Mouse (Mus musculus) MN1 (cell line): Measurements from ENCODE around the gene Ldb1.

ENCODE experiments used
- DNase-seq: peaks from one replicate; pipeline ENCODE4 v3.0.0-alpha.2; 2016; ENCODE audit warnings: low spot score

The Ldb1 gene

DNA sequence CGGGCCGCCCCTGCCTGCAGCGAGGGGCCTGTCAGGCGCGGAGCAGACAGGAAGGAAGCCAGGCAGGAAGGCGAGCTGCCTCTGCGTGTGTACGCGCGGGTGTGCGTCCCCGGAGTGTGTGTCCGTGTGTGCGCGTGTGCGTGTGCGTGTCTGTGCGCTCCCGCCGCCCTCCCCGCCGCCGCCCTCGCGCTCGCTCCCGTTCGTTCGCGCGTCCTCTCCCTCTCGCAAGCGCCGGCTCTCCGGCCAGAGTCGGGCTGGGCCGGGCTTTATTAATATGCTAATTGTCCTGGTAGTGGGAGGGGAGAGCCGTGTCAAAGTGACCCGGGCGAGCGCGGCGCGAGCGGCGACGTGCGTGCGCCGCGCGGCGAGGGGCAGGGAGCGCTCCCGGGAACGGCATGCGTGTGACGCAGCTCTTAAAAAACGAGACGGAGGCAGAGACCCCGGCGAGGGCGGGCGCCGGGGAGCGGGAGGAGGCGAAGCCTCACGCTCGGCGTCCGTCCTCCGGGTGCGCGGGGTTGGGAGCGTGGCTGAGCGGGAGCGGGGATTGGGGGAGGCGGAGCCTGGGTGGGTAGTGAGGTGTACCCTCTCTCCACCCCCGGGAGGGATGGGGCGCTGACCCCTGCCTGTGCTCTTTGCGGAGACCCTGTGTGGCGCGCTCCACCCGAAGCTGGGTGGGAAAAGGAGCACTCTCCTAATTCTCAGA, at the start of gene Ldb1:
TSS of gene Ldb1 (minus strand) at position 222 of the 703 bp plus-strand sequence.
- DNase-seq: peak; percentile 88

GRCm38 (mm10) chr19:46094144-46094543, 49.1 kb upstream of the Ldb1 start:
- no peak for DNase-seq

DNA sequence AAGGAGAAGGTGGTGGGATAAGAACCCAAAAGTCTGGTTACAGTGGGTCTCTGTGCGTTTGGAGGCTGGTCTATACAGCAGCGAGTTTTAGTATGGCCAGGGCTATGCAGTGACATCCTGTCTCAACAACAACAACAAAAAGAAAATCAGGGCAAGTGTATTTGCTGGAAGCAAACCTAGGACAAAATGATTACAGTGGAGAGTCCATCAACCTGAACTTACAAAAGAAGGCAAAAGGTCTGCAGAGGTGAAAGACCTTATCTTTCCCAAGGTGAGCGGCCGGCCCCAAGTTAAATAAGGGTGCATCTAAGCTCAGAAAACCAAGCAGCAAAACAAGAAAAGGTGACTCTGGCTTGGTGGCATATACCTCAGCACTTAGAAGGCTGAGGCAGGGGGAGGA, 46.6 kb upstream of the Ldb1 start:
- DNase-seq: no peak

DNA sequence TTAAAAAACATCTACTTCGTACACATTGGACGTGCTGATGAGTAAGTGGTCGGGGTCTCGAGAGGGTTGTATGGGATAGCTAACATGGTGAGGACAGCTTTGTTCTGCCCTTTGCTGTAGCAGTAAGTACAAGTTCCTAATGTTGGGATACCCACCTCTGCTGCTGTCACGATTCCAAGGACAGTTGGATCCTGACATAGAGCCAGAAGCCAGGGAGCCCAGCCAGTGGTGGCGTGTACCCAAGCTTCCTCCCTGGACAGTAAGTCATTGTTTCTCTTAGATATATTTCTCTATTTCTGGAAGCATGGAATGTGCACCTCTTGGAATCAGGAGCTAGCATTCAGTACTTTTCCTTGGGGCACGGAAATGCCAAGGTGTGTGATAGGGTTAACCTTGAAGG, 42.9 kb upstream of the Ldb1 start:
- DNase-seq: no peak

- DNase-seq: peak; percentile 63
These were observed 41.3 kb upstream of the Ldb1 start for GRCm38 (mm10) chr19:46086337-46086736.

GRCm38 (mm10) chr19:46085185-46085584, 40.2 kb upstream of the Ldb1 start:
- no peak for DNase-seq

- DNase-seq: no peak
These were observed 33.5 kb upstream of the Ldb1 start for GRCm38 (mm10) chr19:46078535-46078934.

DNA sequence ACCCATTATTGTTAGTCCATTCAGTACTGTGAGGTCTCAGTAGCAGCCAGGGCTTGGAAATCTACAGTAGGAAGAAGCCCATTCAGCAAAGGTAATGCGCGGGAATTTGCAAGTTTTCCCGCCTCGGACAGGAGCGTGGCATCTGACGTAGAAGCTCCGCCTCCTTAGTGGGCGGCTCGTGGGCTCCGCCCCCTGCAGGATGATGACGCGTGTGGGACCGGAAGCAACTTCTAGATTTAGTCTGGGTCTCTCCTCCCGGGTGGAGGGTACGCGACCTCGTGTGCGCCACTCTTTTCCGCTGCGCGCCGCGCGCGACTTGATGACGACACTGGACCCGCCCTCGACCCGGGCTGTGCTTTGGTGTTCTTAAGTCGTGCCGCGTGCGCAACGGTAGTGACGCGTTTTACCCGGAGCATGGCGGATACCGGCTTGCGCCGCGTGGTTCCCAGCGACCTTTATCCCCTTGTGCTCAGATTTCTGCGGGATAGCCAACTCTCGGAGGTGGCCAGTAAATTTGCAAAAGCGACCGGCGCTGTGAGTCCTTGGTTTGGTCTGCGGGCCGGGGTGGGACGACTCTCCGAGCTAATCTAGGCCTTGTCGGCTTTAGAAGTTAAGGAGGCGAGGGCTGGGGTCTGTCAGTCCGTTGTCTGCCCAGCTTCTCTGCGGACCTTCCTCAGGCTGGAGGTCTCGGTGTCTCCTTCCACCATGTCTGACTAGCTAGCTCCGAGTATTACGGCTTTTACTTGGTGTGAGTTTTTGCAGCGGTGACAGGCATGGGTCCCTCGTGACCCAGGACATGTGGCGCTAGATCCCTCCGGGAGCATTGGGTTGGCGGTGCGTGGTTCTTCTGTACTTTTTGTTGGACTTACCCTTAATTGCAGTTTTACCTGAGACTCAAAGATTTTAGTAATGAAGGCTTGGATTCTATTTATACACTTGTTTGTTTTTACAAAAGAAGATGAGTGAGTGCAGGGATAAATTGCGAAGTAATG, 30.9 kb upstream of the Ldb1 start, which contains the start of gene Nolc1:
TSS of gene Nolc1 (plus strand) at position 248 of the 992 bp plus-strand sequence.
- peak; percentile 95 for DNase-seq

GRCm38 (mm10) chr19:46074266-46074665, 29.3 kb upstream of the Ldb1 start:
- no peak for DNase-seq

DNA sequence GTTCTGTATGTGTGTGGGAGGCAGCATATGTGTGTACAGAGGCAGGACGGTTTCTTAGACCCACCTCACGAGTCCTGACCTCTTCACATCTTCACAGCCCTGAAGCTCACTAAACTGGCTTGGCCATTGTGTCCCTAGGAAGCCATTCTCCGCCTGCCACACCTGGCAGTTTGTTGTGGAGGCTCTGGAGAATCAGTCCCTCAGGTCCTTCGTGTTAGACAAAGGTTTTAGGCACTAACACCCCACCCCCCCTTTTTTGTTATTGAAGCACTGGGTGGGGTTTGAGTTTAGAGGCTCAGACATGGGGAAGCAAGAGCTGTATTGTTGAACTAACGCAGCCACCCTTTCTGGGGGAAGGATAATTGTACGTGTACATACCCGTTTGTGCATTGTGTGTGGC, 28.3 kb upstream of the Ldb1 start:
- no peak for DNase-seq

DNA sequence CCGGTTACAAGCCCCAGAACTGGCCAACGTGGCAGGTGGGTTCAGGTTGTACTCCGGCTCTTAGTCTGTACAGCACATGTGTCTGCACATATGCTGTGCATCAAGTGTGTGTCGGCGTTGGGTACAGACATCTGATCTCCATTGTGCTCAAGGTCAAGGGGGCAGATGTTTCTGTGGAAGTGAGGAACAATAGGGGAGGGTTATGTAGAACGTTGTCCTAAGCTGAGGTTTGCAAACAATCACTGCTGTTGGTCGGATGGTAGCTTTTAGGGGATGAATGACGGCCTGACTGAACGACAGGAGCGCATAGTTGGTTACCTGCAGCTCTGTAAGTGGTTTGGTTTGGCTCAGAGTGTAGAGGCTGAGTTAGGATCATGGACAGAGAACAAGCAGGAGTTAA, 23.0 kb upstream of the Ldb1 start:
- no peak for DNase-seq

DNA sequence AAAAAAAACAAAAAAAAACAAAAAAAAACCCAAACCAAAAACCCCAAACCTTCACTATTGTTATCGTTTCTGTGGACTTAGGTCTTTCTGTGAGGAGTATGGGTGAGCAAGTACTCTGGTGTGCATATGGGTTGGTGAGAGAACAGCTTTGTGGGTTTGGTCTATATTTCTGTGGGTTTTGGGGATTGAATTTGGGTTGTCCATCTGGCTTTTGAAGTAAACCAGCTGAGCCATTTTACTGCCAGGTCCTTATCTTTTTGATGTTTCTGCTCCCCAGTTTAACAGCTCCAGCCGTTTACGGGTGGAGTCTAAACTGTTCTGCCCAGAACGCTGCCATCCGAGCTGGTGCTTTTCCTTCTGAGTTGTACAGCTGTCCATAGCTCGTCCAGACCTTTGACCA, 15.8 kb upstream of the Ldb1 start:
- DNase-seq: no peak

DNA sequence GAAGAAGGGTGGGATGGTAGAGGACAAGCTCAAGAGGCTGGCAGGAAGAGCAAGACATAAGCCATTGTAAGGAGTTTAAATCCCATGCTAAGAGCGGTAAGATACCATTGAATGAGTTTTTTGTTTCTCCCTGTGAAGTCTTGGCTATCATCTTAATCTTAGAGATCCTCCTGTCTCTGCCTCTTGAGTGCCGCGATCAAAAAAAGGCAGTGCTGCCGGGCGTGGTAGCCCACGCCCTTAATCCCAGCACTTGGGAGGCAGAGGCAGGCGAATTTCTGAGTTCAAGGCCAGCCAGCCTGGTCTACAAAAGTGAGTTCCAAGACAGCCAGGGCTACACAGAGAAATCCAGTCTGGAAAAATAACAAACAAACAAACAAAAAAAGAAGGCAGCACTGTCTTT, 13.5 kb upstream of the Ldb1 start:
- no peak for DNase-seq

DNA sequence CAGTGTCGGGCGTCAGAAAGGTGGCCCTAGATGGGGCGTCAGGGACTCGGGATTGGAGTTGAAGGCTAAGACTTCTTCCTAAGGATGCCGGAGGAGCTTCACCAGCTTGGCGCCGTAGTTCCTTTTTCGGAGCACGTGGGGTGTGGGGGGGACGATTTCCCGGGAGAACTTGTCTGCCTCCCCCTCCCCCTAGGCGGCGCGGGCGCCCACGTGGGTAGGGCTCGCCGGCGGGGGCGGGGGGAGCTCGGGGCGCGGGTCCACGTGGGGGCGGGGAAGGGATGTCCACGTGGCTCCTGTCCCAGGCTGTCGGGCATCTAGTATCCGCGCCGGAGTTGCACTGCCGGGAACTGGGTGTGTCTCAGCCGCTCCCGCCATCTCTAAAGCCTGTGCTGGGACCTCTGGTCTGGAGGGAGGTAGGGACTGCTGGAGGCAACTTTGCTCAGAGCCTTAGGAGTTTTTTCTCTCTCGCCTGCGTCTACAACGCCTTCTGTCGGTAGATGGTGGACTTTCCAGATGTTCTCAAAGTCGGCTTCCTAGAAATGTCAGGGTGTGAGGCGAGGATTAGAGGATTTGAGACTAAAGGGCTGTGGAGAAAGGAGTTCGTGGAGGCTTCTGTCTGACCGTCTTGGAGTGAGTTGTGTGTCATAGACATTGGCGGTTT, 12.1 kb upstream of the Ldb1 start:
- peak; percentile 82 for DNase-seq

DNA sequence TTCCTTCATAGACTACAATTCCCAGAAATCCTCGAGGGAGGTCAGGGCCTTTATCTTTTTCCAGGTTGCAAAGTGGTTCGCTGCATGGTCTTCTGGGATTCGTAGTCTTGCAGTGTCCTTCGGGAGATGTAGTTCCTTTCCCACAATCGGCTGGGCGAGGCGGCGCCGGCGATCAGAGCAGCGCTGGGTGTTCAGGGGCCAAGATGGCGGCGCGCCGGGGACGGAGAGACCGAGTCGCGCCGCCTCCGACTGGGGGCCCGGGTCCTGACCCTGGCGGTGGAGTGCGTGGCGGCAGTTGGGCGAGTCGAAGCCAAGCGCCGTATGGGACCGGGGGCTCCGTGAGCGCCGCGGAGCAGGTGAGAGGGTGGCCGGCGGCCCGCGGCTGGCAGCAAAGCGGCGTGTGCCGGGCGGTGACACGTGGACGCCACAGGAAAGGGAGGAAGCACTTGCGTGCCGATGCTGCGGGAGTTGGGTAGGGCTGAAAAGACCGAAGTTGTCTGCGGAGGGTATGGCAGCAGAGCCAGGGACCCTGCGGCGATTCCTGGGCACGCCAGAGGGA, 11.5 kb upstream of the Ldb1 start:
- peak; percentile 94 for DNase-seq

- DNase-seq: no peak
These were observed 10.9 kb upstream of the Ldb1 start for GRCm38 (mm10) chr19:46055752-46056387.

DNA sequence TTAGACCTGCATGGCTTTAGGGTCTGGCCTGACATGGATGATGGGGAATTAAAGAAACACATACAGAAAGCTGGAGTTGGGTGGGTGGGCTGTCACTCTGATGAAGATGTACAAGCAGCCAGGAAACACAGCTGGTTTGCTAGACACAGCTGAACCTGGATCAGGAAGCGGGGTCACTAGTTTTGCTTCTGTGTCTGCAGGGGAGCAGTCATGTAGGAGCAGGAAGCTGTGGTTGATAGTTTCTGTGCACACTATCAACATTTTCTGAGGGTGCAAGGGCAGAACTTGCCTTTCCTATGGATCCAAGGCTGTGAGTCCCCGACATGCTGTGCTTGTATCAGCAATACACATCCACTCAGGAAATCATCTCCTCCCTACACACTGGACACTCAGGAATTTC, 5.4 kb upstream of the Ldb1 start:
- no peak for DNase-seq

GRCm38 (mm10) chr19:46049129-46049528, 4.1 kb upstream of the Ldb1 start:
- no peak for DNase-seq

DNA sequence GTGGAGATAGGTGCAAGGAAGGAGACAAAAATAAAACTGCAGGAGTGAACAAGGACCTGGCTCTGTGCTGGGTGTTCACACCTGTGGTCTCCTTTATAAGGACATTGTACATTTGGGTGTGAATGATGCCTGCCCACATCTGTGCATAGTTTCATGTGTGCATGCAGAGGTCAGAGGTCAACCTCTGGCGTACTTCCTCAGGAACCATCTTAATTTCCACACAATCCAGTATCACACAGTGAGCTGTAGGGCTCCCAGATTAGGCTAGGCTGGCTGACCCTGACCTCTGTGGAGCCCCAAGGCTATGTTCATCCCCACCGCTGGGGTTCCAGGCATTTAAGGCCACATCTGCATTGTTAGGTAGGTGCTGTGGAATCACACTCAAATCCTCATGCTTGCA, 2.4 kb upstream of the Ldb1 start:
- no peak for DNase-seq

GRCm38 (mm10) chr19:46046621-46047025, 1.6 kb upstream of the Ldb1 start:
- DNase-seq: peak; percentile 18

- peak; percentile 75 for DNase-seq
These were observed 790 bp upstream of the Ldb1 start for GRCm38 (mm10) chr19:46045696-46046311.
